Mouse (Mus musculus) 3T3-L1 (cell line): ENCODE results near the gene Vmn1r55.
"Not testable (repeated sequence)": the region's sequence is repeated elsewhere in the genome, so short reads cannot be mapped to it uniquely, and the experiment has no call there.

Experiments used
- DNase-seq: peaks from one replicate; pipeline ENCODE4 v3.0.0-alpha.2; 2015; ENCODE audit warnings: low read depth, low spot score

Gene Vmn1r55

GRCm38 (mm10) chr7:5081241-5081640 lies 68.2 kb downstream of the Vmn1r55 start:
- DNase-seq = peak; percentile 44

DNA sequence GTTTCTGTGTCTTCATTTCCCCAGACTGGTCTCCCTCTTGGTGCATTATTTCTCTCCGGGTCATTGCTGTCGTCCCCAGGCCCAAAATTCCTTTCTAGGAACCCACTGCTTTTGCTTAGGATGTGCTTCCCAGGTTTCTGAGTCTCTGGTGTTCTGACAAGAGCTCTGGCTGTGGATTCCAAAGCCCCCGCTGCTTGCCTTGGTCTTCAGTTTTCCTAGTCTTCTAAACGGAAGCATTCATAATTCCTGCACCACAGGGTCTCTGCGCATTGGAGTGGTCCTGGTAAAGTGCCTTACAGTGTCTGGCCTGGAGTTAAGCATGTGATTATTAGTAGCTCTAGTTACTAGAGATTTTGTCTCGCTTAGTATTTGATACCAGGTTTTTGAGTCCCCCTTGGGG lies 68.7 kb downstream of the Vmn1r55 start:
- peak; percentile 28 for DNase-seq

DNA sequence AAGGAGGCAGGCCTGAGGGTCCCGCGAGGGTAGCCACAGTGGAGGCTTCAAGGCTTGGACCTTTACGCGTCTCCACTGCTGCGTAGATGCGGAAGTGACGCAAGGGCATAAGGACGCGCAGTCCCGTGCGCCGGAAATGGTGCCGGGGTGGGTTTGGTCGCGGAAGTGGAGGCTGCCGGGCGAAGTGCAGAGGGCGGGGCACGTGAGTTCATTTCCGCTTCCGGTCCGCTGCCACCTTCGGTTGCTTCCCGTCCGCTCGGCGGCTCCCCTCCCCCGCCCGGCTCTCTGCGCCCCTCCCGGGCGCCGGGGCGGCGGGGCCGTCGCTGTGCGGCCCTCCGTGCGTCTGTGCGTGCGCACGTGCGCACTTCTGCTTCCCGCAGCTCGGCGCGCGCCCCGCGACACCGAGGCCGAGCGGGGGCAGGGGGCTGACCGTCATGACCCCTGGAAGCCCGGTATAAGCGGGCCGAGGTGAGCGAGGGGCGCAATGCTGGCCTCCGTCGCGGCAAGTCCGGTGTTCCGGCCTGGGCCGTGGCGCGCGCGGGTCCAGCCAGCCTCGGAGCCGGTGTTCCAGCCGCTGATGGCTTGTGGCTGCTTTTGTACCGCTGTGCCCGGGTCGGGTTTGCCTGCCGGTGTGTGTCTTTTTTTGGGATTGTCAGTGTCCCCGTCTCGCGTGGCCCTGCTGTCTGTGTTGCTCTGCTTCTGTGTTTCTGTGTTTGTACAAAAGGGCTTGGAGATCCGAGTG lies 69.3 kb downstream of the Vmn1r55 start, which contains the start of gene Epn1:
Gene Epn1 (plus strand): TSS at position 226 of the 742 bp plus-strand sequence.
- peak; percentile 91 for DNase-seq

DNA sequence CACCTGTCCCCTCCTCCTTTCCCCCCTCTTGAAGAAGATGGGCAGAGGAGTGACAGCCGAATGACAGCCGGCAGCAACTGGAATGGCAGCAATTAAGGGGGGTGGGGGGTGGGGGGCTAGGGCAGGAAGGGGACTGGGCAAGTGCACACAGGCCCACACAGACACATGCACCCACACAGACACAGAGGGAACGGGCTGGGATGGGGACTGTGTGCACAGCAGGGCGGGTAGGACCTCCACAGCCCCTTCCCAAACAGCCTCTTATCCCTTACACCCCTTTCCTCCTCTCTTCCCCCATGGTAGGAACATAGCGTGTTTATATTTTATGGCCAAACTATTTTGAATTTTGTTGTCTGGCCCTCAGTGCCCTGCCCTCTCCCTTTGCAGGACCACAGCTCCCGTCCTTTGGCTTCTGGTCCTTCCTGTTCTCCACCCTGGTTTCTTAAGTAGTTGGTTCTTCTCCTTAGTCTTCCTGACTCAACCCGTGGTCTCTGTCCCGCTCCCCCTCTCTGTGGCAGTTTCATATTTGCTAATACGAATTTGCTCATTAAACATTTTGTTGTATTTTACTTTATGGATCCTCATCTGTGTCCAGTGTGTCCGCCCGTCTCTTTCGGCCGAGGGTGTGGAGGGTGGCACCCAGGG lies 70.0 kb downstream of the Vmn1r55 start:
- DNase-seq = not testable (repeated sequence)
